Comparison of ENCODE assay signal across 8 mouse cellular contexts in the genomic region with DNA sequence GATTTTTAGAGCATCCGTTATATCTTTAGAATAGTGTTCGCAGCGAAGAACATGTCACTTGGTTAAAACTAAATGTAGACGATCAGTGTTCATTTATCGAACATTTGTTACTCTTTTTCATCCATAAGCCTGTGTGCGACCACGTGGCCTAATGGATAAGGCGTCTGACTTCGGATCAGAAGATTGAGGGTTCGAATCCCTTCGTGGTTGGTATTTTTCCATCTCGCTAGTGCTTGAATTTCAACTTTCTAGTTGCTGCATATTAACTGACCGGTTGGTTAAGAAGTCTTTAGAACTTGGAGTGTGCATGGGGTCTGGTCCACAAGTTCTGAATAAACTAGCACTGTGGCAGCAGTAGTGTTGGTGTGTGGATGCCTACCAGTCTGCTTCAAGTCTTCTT. TPM values are rescaled to one million over a fixed set of nuclear protein-coding genes. Genes with fewer than 3 reads are reported as not detected.
A peak's percentile ranks its signal among the peaks of the same experiment; 100 is the strongest.
DNase-seq lines count a peak whose midpoint lies in the region; ATAC-seq lines count a peak whose summit lies in the region.

No protein-coding gene starts in this region.

- WGBS in heart, embryonic 14.5 days = 1% methylated on average over 13 of the region's 13 CpGs
- 1% methylated on average over 13 of the region's 13 CpGs for WGBS in liver, embryonic 11.5 days

- H3K4me1 ChIP-seq in brown adipose tissue, adult 24 weeks (ENCODE audit: control insufficient read depth, insufficient read depth, insufficient read length, low read length) = 0 out of 2 replicates have a peak, but pooled peaks cover 2% of the 10 kb centered on the region
- H3K4me1 ChIP-seq in heart, embryonic 14.5 days (ENCODE audit: control insufficient read depth in 2 of 2, insufficient read depth in 2 of 2, low read length in 2 of 2) = 0 out of 4 replicates have a peak, but pooled peaks cover 0 to 4% of the 10 kb centered on the region in 2 experiments
- H3K4me1 ChIP-seq in liver, embryonic 11.5 days (replicated peaks; ENCODE audit: control insufficient read depth, insufficient read depth, low read length) = peaks cover 6% of the 10 kb centered on the region; the same call in 1 of the 2 replicates

- ATAC-seq in CD4-positive, CD25-positive, alpha-beta regulatory T cell, adult 4 months = peak; percentile 86
- no peak for ATAC-seq in heart, embryonic 14.5 days (ENCODE audit: insufficient number of reproducible peaks, insufficient read depth, low FRiP score, low read depth)
- ATAC-seq in liver, embryonic 11.5 days (replicated peaks; ENCODE audit: low FRiP score) = peak; percentile 77

- H3K4me2 ChIP-seq in heart, embryonic 14.5 days (ENCODE audit: low read length) = peak overlapping the region; percentile 63
- peak overlapping the region; percentile 90 for H3K4me2 ChIP-seq in liver, embryonic 11.5 days

- H3K4me3 ChIP-seq in brown adipose tissue, adult 24 weeks (ENCODE audit: insufficient read depth, low read depth, low read length) = peak overlapping the region; percentile 55
- H3K4me3 ChIP-seq in heart, embryonic 14.5 days (ENCODE audit: control insufficient read depth in 1 of 2, insufficient read depth in 1 of 2, low read depth in 1 of 2, low read length in 2 of 2) = peak overlapping the region; percentile 49 to 55
- H3K4me3 ChIP-seq in liver, embryonic 11.5 days (ENCODE audit: low read depth, low read length) = peak overlapping the region; percentile 52

- peak; percentile 79 for DNase-seq in fibroblast of lung, adult 2 months (ENCODE audit: low read depth)
- peak; percentile 82 for DNase-seq in kidney, postnatal 10 days
- DNase-seq in liver, embryonic 11.5 days (ENCODE audit: low spot score) = peak; percentile 79
- peak; percentile 77 for DNase-seq in naive thymus-derived CD4-positive, alpha-beta T cell, adult 2 months (ENCODE audit: low read depth)
- peak; percentile 71 for DNase-seq in splenic B cell, adult 2 months (ENCODE audit: low read depth, low spot score)

- no peaks in the 10 kb centered on the region for H3K9me3 ChIP-seq in heart, embryonic 14.5 days (ENCODE audit: control insufficient read depth, low read length)
- no peaks in the 10 kb centered on the region for H3K9me3 ChIP-seq in liver, embryonic 11.5 days (ENCODE audit: control insufficient read depth, low read length)

- H3K27me3 ChIP-seq in heart, embryonic 14.5 days (ENCODE audit: control insufficient read depth, insufficient read depth, low read length) = no peaks in the 10 kb centered on the region
- H3K27me3 ChIP-seq in liver, embryonic 11.5 days (replicated peaks; ENCODE audit: control insufficient read depth, insufficient read depth, low read length) = no peaks in the 10 kb centered on the region
- peaks cover 4% of the 10 kb centered on the region; the same call in 1 of the 2 replicates for H3K27me3 ChIP-seq in splenic B cell, adult 2 months (ENCODE audit: control insufficient read depth, insufficient read depth, low read length, poor library complexity, severe bottlenecking)

- no peaks in the 10 kb centered on the region for H3K36me3 ChIP-seq in heart, embryonic 14.5 days (ENCODE audit: control insufficient read depth, insufficient read depth, low read length)
- H3K36me3 ChIP-seq in liver, embryonic 11.5 days (ENCODE audit: control insufficient read depth, insufficient read depth, low read length) = no peaks in the 10 kb centered on the region
- H3K36me3 ChIP-seq in splenic B cell, adult 2 months (ENCODE audit: control insufficient read depth, insufficient read depth, low read length, poor library complexity, severe bottlenecking) = no peaks in the 10 kb centered on the region

- peak overlapping the region; percentile 49 for H3K9ac ChIP-seq in heart, embryonic 14.5 days (ENCODE audit: low read length)
- peak overlapping the region; percentile 28; the same call in 1 of the 2 replicates for H3K9ac ChIP-seq in liver, embryonic 11.5 days (ENCODE audit: low read depth, low read length)

- H3K27ac ChIP-seq in brown adipose tissue, adult 24 weeks (replicated peaks; ENCODE audit: low read depth, low read length) = no peak overlapping the region
- H3K27ac ChIP-seq in heart, embryonic 14.5 days (replicated peaks in 1 of 2; ENCODE audit: control insufficient read depth in 1 of 2, insufficient read depth in 1 of 2, low read depth in 2 of 2, low read length in 2 of 2) = no peak overlapping the region
- H3K27ac ChIP-seq in liver, embryonic 11.5 days (ENCODE audit: low read depth, low read length) = no peak overlapping the region

RNA-seq across cellular contexts. Expression of a gene that starts 13.0 kb away (rescaled TPM):
- polyA plus RNA-seq in CD4-positive, CD25-positive, alpha-beta regulatory T cell, adult 4 months (2017; shearing (Covaris generic)) = not detected
- not detected in 2 replicates for polyA plus RNA-seq in brown adipose tissue, adult 24 weeks (2012; ENCODE audit: insufficient read depth, insufficient read length, missing spikeins)
- not detected in 2 replicates for polyA plus RNA-seq in heart, embryonic 14.5 days (2014; fragmentation: Nextera tagmentation; extraction: Ambion mirVana)
- polyA plus RNA-seq in liver, embryonic 11.5 days (2014; fragmentation: Nextera tagmentation; extraction: Ambion mirVana) = not detected in 2 replicates

RNA-seq across cellular contexts. Expression of a gene that starts 32.4 kb away (rescaled TPM):
- not detected for polyA plus RNA-seq in CD4-positive, CD25-positive, alpha-beta regulatory T cell, adult 4 months (2017; shearing (Covaris generic))
- polyA plus RNA-seq in brown adipose tissue, adult 24 weeks (2012; ENCODE audit: insufficient read depth, insufficient read length, missing spikeins) = not detected in 2 replicates
- not detected in 2 replicates for polyA plus RNA-seq in heart, embryonic 14.5 days (2014; fragmentation: Nextera tagmentation; extraction: Ambion mirVana)
- polyA plus RNA-seq in liver, embryonic 11.5 days (2014; fragmentation: Nextera tagmentation; extraction: Ambion mirVana) = not detected in 2 replicates
